Mouse (Mus musculus) erythroblast, embryonic 14.5 days (primary cell): ENCODE measurements around the gene Pagr1a. TPM values are rescaled to one million over a fixed set of nuclear protein-coding genes. Genes with fewer than 3 reads are reported as not detected.

Experiments
- H3K27me3 ChIP-seq: 2 replicates; pipeline ENCODE4 v1.6.1; 2012; ENCODE audit warnings: inconsistent platforms; ENCODE audit not compliant: control insufficient read depth
- H3K36me3 ChIP-seq: 2 replicates; pipeline ENCODE4 v1.6.1; 2012; ENCODE audit warnings: mild to moderate bottlenecking, inconsistent platforms; ENCODE audit not compliant: control insufficient read depth
- H3K4me1 ChIP-seq: 2 replicates; pipeline ENCODE4 v1.6.1; 2012; ENCODE audit warnings: inconsistent platforms; ENCODE audit not compliant: control insufficient read depth
- H3K4me3 ChIP-seq: replicated peaks from 2 replicates; pipeline ENCODE3; 2012; ENCODE audit warnings: moderate library complexity, mild to moderate bottlenecking, inconsistent platforms
- H3K9me3 ChIP-seq: 2 replicates; pipeline ENCODE4 v1.6.1; 2012; ENCODE audit warnings: low read length, inconsistent platforms, mixed read lengths; ENCODE audit not compliant: control insufficient read depth
- GATA1 ChIP-seq: IDR thresholded peaks from 2 replicates; pipeline ENCODE4 v1.6.1; 2012; ENCODE audit warnings: low read length, inconsistent platforms, mixed read lengths
- TAL1 ChIP-seq: IDR thresholded peaks from 3 replicates; pipeline ENCODE4 v1.6.1; 2012; ENCODE audit warnings: low read length, inconsistent platforms, mixed read lengths
- polyA plus RNA-seq: library from polyadenylated mRNA; stranded (reverse); fragments of >175 nt; gene quantifications from 2 replicates; pipeline ENCODE4 v1.2.3, GENCODE M21; 2012

Gene Pagr1a
- polyA plus RNA-seq, 1 experiment = 8.2 TPM

GRCm38 (mm10) chr7:127008239-127009019 lies 8.7 kb downstream of the Pagr1a start:
- Histone ChIP-seq H3K36me3 (peaks cover 26% of the 10 kb centered on the region), H3K27me3 (no peaks in the 10 kb centered on the region), H3K4me1 (peaks cover 60% of the 10 kb centered on the region), H3K9me3 (no peaks in the 10 kb centered on the region), H3K4me3 (peak overlapping the region; percentile 30)
- TF ChIP-seq TAL1 (no peak), GATA1 (no peak)

GRCm38 (mm10) chr7:127007313-127008024 lies 9.7 kb downstream of the Pagr1a start:
- H3K4me3 ChIP-seq = no peak overlapping the region
- no peaks in the 10 kb centered on the region for H3K9me3 ChIP-seq
- H3K27me3 ChIP-seq = no peaks in the 10 kb centered on the region
- H3K36me3 ChIP-seq = peaks cover 18% of the 10 kb centered on the region
- peaks cover 52% of the 10 kb centered on the region for H3K4me1 ChIP-seq
- TF ChIP-seq TAL1 (no peak), GATA1 (no peak)

- TF ChIP-seq GATA1 = no peak
- TF ChIP-seq TAL1 = no peak
- H3K9me3 ChIP-seq = no peaks in the 10 kb centered on the region
- H3K4me3 ChIP-seq = no peak overlapping the region
- peaks cover 2% of the 10 kb centered on the region for H3K36me3 ChIP-seq
- peaks cover 31% of the 10 kb centered on the region for H3K4me1 ChIP-seq
- H3K27me3 ChIP-seq = no peaks in the 10 kb centered on the region
These were observed 12.9 kb downstream of the Pagr1a start for GRCm38 (mm10) chr7:127004122-127004875.

GRCm38 (mm10) chr7:127003620-127004019 lies 13.5 kb downstream of the Pagr1a start:
- no peaks in the 10 kb centered on the region for H3K9me3 ChIP-seq
- no peaks in the 10 kb centered on the region; the same call in 1 of the 2 replicates for H3K36me3 ChIP-seq
- H3K27me3 ChIP-seq = no peaks in the 10 kb centered on the region
- TF ChIP-seq TAL1 (no peak), GATA1 (no peak)
- no peak overlapping the region for H3K4me3 ChIP-seq
- peaks cover 25% of the 10 kb centered on the region for H3K4me1 ChIP-seq

GRCm38 (mm10) chr7:126999568-126999967 lies 17.6 kb downstream of the Pagr1a start:
- no peak for TF ChIP-seq GATA1
- no peak for TF ChIP-seq TAL1
- no peak overlapping the region for H3K4me3 ChIP-seq
- no peaks in the 10 kb centered on the region for H3K27me3 ChIP-seq
- H3K36me3 ChIP-seq = peaks cover 4% of the 10 kb centered on the region
- peaks cover 4% of the 10 kb centered on the region for H3K9me3 ChIP-seq
- H3K4me1 ChIP-seq = peaks cover 4% of the 10 kb centered on the region

- H3K36me3 ChIP-seq = peaks cover 4% of the 10 kb centered on the region
- no peaks in the 10 kb centered on the region for H3K27me3 ChIP-seq
- peaks cover 4% of the 10 kb centered on the region for H3K9me3 ChIP-seq
- TF ChIP-seq GATA1 (no peak), TAL1 (no peak)
- peaks cover 2% of the 10 kb centered on the region; the same call in 1 of the 2 replicates for H3K4me1 ChIP-seq
- no peak overlapping the region for H3K4me3 ChIP-seq
These were observed 20.7 kb downstream of the Pagr1a start for GRCm38 (mm10) chr7:126996449-126996848.

GRCm38 (mm10) chr7:126988816-126989215 lies 28.3 kb downstream of the Pagr1a start:
- no peaks in the 10 kb centered on the region; the same call in none of the 2 replicates for H3K36me3 ChIP-seq

GRCm38 (mm10) chr7:126986319-126986718 lies 30.8 kb downstream of the Pagr1a start:
- TF ChIP-seq GATA1 = no peak
- TF ChIP-seq TAL1 = no peak
- no peak overlapping the region for H3K4me3 ChIP-seq
- H3K4me1 ChIP-seq = peaks cover 5% of the 10 kb centered on the region
- no peaks in the 10 kb centered on the region for H3K27me3 ChIP-seq
- no peaks in the 10 kb centered on the region for H3K9me3 ChIP-seq
- peaks cover 4% of the 10 kb centered on the region for H3K36me3 ChIP-seq

More at GRCm38 (mm10) chr7:126988816-126989215, 28.3 kb downstream of the Pagr1a start:
- Histone ChIP-seq H3K4me1 (no peaks in the 10 kb centered on the region), H3K27me3 (no peaks in the 10 kb centered on the region), H3K9me3 (no peaks in the 10 kb centered on the region), H3K4me3 (no peak overlapping the region)
- no peak for TF ChIP-seq TAL1
- no peak for TF ChIP-seq GATA1
